Mouse (Mus musculus) kidney, postnatal 0 days (tissue): ENCODE data around the gene Smad5. TPM values are rescaled to one million over a fixed set of nuclear protein-coding genes. Genes with fewer than 3 reads are reported as not detected.

Experiments used
- ATAC-seq: fragments of 200-750 bp; cut with Nextera tagmentation; replicated peaks from 2 replicates; pipeline ENCODE4 v1.8.0; 2017; ENCODE audit warnings: low read depth, moderate number of reproducible peaks, moderate TSS enrichment, moderate library complexity; ENCODE audit not compliant: low FRiP score
- DNase-seq: peaks from one replicate; pipeline ENCODE4 v3.0.0-alpha.2; 2016; ENCODE audit warnings: low spot score
- H3K27ac ChIP-seq: fragments of 300-500 bp; sonication (generic); 2 replicates; pipeline ENCODE4 v1.5.1; 2014; ENCODE audit warnings: mild to moderate bottlenecking
- H3K27me3 ChIP-seq: fragments of 300-500 bp; sonication (generic); 2 replicates; pipeline ENCODE4 v1.6.1; 2014; ENCODE audit warnings: low read length, mixed read lengths; ENCODE audit not compliant: insufficient read depth
- H3K36me3 ChIP-seq: fragments of 300-500 bp; sonication (generic); 2 replicates; pipeline ENCODE4 v1.6.1; 2014; ENCODE audit warnings: low read length, mixed read lengths; ENCODE audit not compliant: insufficient read depth
- H3K4me1 ChIP-seq: fragments of 300-500 bp; sonication (generic); replicated peaks from 2 replicates; pipeline ENCODE4 v1.6.1; 2014; ENCODE audit warnings: antibody characterized with exemption, low read length, mixed read lengths; ENCODE audit not compliant: insufficient read depth
- H3K4me2 ChIP-seq: fragments of 300-500 bp; sonication (generic); 2 replicates; pipeline ENCODE4 v1.6.1; 2014; ENCODE audit warnings: mild to moderate bottlenecking, low read length, moderate library complexity, mixed read lengths
- H3K4me3 ChIP-seq: fragments of 300-500 bp; sonication (generic); replicated peaks from 2 replicates; pipeline ENCODE4 v1.5.1; 2014; ENCODE audit warnings: low read depth, low read length
- H3K9ac ChIP-seq: fragments of 300-500 bp; sonication (generic); 2 replicates; pipeline ENCODE4 v1.6.1; 2014; ENCODE audit warnings: low read depth, low read length
- H3K9me3 ChIP-seq: fragments of 300-500 bp; sonication (generic); replicated peaks from 2 replicates; pipeline ENCODE4 v1.6.1; 2016; ENCODE audit warnings: low read length, inconsistent platforms, mixed read lengths
- CTCF ChIP-seq: IDR thresholded peaks from 2 replicates; pipeline ENCODE4 v1.5.1; 2016; ENCODE audit warnings: antibody characterized with exemption, low read depth, mild to moderate bottlenecking, moderate library complexity
- WGBS: fragments of 180-500 bp; shearing (Covaris S2); extraction: QIAGEN DNeasy Blood & Tissue Kit; methylation state at CpG from one replicate; pipeline ENCODE4 v1.1.7; 2014; 5-methylcytosine and 5-hydroxymethylcytosine counted together
- polyA plus RNA-seq: library from polyadenylated mRNA; unstranded; fragments of >200 nt; fragmentation: Nextera tagmentation; extraction: Ambion mirVana; gene quantifications from 2 replicates; pipeline ENCODE4 v1.2.1, GENCODE M21; 2015

The Smad5 gene
- polyA plus RNA-seq, 1 experiment from 2014 or later, result 23.9 TPM

- peaks cover 48% of the 10 kb centered on the region for H3K36me3 ChIP-seq
Measured at GRCm38 (mm10) chr13:56734617-56735016, 31.8 kb downstream of the Smad5 start.

GRCm38 (mm10) chr13:56735212-56735875 is 32.5 kb downstream of the Smad5 start:
- Histone ChIP-seq H3K4me3 (no peak overlapping the region), H3K27ac (no peak overlapping the region), H3K27me3 (no peaks in the 10 kb centered on the region), H3K9me3 (no peaks in the 10 kb centered on the region), H3K9ac (no peak overlapping the region), H3K4me1 (no peaks in the 10 kb centered on the region), H3K36me3 (peaks cover 45% of the 10 kb centered on the region), H3K4me2 (no peak overlapping the region)
- TF ChIP-seq CTCF, result peak; percentile 78
- DNase-seq, result peak; percentile 74
- 40% methylated on average over 6 of the region's 6 CpGs for WGBS
- no peak for ATAC-seq

More at GRCm38 (mm10) chr13:56734617-56735016, 31.8 kb downstream of the Smad5 start:
- Histone ChIP-seq H3K27ac (no peak overlapping the region), H3K27me3 (no peaks in the 10 kb centered on the region), H3K4me2 (no peak overlapping the region), H3K4me1 (no peaks in the 10 kb centered on the region), H3K4me3 (no peak overlapping the region), H3K9me3 (no peaks in the 10 kb centered on the region), H3K9ac (no peak overlapping the region)
- WGBS, result 80% methylated on average over 4 of the region's 4 CpGs
- TF ChIP-seq CTCF, result no peak
- ATAC-seq (no peak), DNase-seq (no peak)

- Histone ChIP-seq H3K36me3 (peaks cover 30% of the 10 kb centered on the region), H3K4me1 (no peaks in the 10 kb centered on the region), H3K9me3 (no peaks in the 10 kb centered on the region), H3K4me2 (no peak overlapping the region), H3K27ac (no peak overlapping the region), H3K9ac (no peak overlapping the region), H3K4me3 (no peak overlapping the region), H3K27me3 (no peaks in the 10 kb centered on the region)
- ATAC-seq (no peak), DNase-seq (no peak)
- no peak for TF ChIP-seq CTCF
- 90% methylated on average over 5 of the region's 5 CpGs for WGBS
Measured at GRCm38 (mm10) chr13:56739556-56739955, 36.7 kb downstream of the Smad5 start.

- no peak for TF ChIP-seq CTCF
- DNase-seq (no peak), ATAC-seq (no peak)
- Histone ChIP-seq H3K9ac (no peak overlapping the region), H3K27me3 (no peaks in the 10 kb centered on the region), H3K4me3 (no peak overlapping the region), H3K4me2 (no peak overlapping the region), H3K4me1 (no peaks in the 10 kb centered on the region), H3K9me3 (no peaks in the 10 kb centered on the region), H3K36me3 (peaks cover 28% of the 10 kb centered on the region), H3K27ac (no peak overlapping the region)
- 86% methylated on average over 6 of the region's 6 CpGs for WGBS
Measured at GRCm38 (mm10) chr13:56740496-56740895, 37.7 kb downstream of the Smad5 start.

GRCm38 (mm10) chr13:56741691-56742090 is 38.9 kb downstream of the Smad5 start:
- no peak overlapping the region for H3K27ac ChIP-seq
- ATAC-seq (no peak), DNase-seq (no peak)
- no peak for TF ChIP-seq CTCF
- H3K9me3 ChIP-seq, result no peaks in the 10 kb centered on the region
- peaks cover 25% of the 10 kb centered on the region for H3K36me3 ChIP-seq
- no peaks in the 10 kb centered on the region for H3K4me1 ChIP-seq
- H3K4me2 ChIP-seq, result no peak overlapping the region
- 87% methylated on average over 7 of the region's 7 CpGs for WGBS
- H3K4me3 ChIP-seq, result no peak overlapping the region
- H3K27me3 ChIP-seq, result no peaks in the 10 kb centered on the region
- H3K9ac ChIP-seq, result no peak overlapping the region

GRCm38 (mm10) chr13:56742325-56742901 is 39.6 kb downstream of the Smad5 start:
- Histone ChIP-seq H3K27me3 (no peaks in the 10 kb centered on the region), H3K4me1 (peaks cover 2% of the 10 kb centered on the region; the same call in 1 of the 2 replicates), H3K27ac (no peak overlapping the region), H3K4me3 (no peak overlapping the region), H3K9me3 (no peaks in the 10 kb centered on the region), H3K4me2 (no peak overlapping the region), H3K9ac (no peak overlapping the region), H3K36me3 (peaks cover 19% of the 10 kb centered on the region)
- WGBS, result 77% methylated on average over 6 of the region's 6 CpGs
- TF ChIP-seq CTCF, result no peak
- no peak for ATAC-seq
- DNase-seq, result no peak
